1 mouse cellular context compared by ENCODE assay signal in the genomic region with DNA sequence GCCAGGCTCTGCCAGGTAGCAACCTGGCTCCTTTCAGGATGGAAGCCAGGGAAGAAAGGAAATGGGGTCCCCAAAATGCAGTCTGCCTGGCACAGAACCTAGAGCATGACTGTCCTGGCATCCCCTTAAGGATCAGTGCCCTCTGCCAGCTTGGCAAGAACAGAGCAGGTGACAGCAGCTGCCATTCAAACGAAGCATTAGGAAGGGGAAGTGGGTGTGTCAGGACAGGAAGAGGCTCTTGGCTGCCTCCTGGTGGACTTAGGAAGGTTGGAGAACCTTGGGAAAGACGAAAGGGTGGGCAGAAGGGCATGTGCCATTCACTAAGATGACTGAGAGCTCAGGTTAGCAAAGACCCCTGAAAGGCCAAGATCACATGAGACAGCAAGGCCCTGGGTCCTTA.
TF ChIP-seq lines count a peak whose summit lies in the region.

No protein-coding gene starts in this region.

TF ChIP-seq in CH12.LX, 34 proteins besides CTCF, POLR2A, EP300 and RAD21:
- no peak for TF ChIP-seq KAT2A (IDR thresholded peaks at IDR 0.05; ENCODE audit: insufficient replicate concordance, low read length)
- no peak for TF ChIP-seq USF1 (IDR thresholded peaks at IDR 0.05; ENCODE audit: low read depth, low read length)
- TF ChIP-seq RCOR1 (conservative IDR thresholded peaks at IDR 0.05; ENCODE audit: low read depth, low read length), result no peak
- TF ChIP-seq MAX (IDR thresholded peaks at IDR 0.05; ENCODE audit: low read length), result peak; percentile 69
- TF ChIP-seq JUND (conservative IDR thresholded peaks at IDR 0.05; ENCODE audit: low read depth, low read length), result no peak
- TF ChIP-seq E2F4 (IDR thresholded peaks at IDR 0.05; ENCODE audit: insufficient replicate concordance, low read depth, low read length), result no peak
- TF ChIP-seq CHD1 (IDR thresholded peaks at IDR 0.05; ENCODE audit: low read depth, low read length), result no peak
- TF ChIP-seq IRF4 (IDR thresholded peaks at IDR 0.05; ENCODE audit: low read depth, low read length), result peak; percentile 55
- no peak for TF ChIP-seq USF2 (conservative IDR thresholded peaks at IDR 0.05; ENCODE audit: low read depth, low read length)
- TF ChIP-seq NRF1 (IDR thresholded peaks at IDR 0.05; ENCODE audit: low read depth, low read length), result 0 out of 2 replicates have a peak, but pooled peaks have one; percentile 19
- no peak for TF ChIP-seq UBTF (IDR thresholded peaks at IDR 0.05; ENCODE audit: low read depth, low read length)
- TF ChIP-seq PAX5 (IDR thresholded peaks at IDR 0.05; ENCODE audit: low read length), result no peak
- TF ChIP-seq POLR2AphosphoS2 (IDR thresholded peaks at IDR 0.05; ENCODE audit: low read depth, low read length), result no peak
- TF ChIP-seq MAZ (IDR thresholded peaks at IDR 0.05; ENCODE audit: low read depth, low read length), result no peak
- TF ChIP-seq GABPA (IDR thresholded peaks at IDR 0.05; ENCODE audit: insufficient replicate concordance, low read depth, low read length), result no peak
- peak; percentile 65 for TF ChIP-seq HCFC1 (IDR thresholded peaks at IDR 0.05; ENCODE audit: low read depth, low read length)
- TF ChIP-seq MEF2A (IDR thresholded peaks at IDR 0.05; ENCODE audit: borderline replicate concordance, low read depth, low read length), result 0 out of 2 replicates have a peak, but pooled peaks have one; percentile 42
- TF ChIP-seq ZC3H11A (IDR thresholded peaks at IDR 0.05; ENCODE audit: low read depth, low read length), result no peak
- TF ChIP-seq JUN (IDR thresholded peaks at IDR 0.05; ENCODE audit: insufficient read depth, low read depth, low read length), result no peak
- no peak for TF ChIP-seq ZMIZ1 (IDR thresholded peaks at IDR 0.05; ENCODE audit: low read depth, low read length)
- no peak for TF ChIP-seq CHD2 (IDR thresholded peaks at IDR 0.05; ENCODE audit: low read length)
- TF ChIP-seq ELF1 (IDR thresholded peaks at IDR 0.05; ENCODE audit: low read depth, low read length), result peak; percentile 81
- 0 out of 2 replicates have a peak, but pooled peaks have one; percentile 42 for TF ChIP-seq TCF12 (IDR thresholded peaks at IDR 0.05; ENCODE audit: low read depth, low read length)
- no peak for TF ChIP-seq ZNF384 (IDR thresholded peaks at IDR 0.05; ENCODE audit: low read depth, low read length)
- TF ChIP-seq MYC (IDR thresholded peaks at IDR 0.05; ENCODE audit: low read depth, low read length), result peak; percentile 74; the same call in 1 of the 2 replicates
- no peak for TF ChIP-seq ZKSCAN1 (IDR thresholded peaks at IDR 0.05; ENCODE audit: borderline replicate concordance, low read depth, low read length)
- TF ChIP-seq SMC3 (IDR thresholded peaks at IDR 0.05; ENCODE audit: low read depth, low read length), result peak; percentile 88
- TF ChIP-seq TBP (conservative IDR thresholded peaks at IDR 0.05; ENCODE audit: low read depth, low read length), result no peak
- no peak for TF ChIP-seq MAFK (IDR thresholded peaks at IDR 0.05; ENCODE audit: insufficient replicate concordance, low read length)
- 0 out of 2 replicates have a peak, but pooled peaks have one; percentile 14 for TF ChIP-seq ETS1 (conservative IDR thresholded peaks at IDR 0.05; ENCODE audit: low read depth, low read length)
- TF ChIP-seq BHLHE40 (IDR thresholded peaks at IDR 0.05; ENCODE audit: low read depth, low read length), result peak; percentile 67
- peak; percentile 68 for TF ChIP-seq SIN3A (IDR thresholded peaks at IDR 0.05; ENCODE audit: low read length)
- peak; percentile 34; the same call in 1 of the 2 replicates for TF ChIP-seq NELFE (IDR thresholded peaks at IDR 0.05; ENCODE audit: low read depth, low read length)
- peak; percentile 47; the same call in 1 of the 2 replicates for TF ChIP-seq MXI1 (IDR thresholded peaks at IDR 0.05; ENCODE audit: low read depth, low read length)
